Mouse (Mus musculus) heart, postnatal 36 days (tissue): ENCODE results near the gene Gstt4. TPM values are rescaled to one million over a fixed set of nuclear protein-coding genes. Genes with fewer than 3 reads are reported as not detected.
A peak's percentile ranks its signal among the peaks of the same experiment; 100 is the strongest.

Experiments used
- DNase-seq, 2 experiments: peaks; one replicate each; pipeline ENCODE4 v3.0.0; 2021 to 2022
- intact Hi-C: fragments of 180-260 bp; cut with DNase I; formaldehyde crosslinking; loops from one replicate; pipeline ENCODE4 v1.15.1; 2025
- total RNA-seq, 2 experiments: library from RNA; stranded (reverse); gene quantifications; 2 replicates each; pipeline ENCODE4 v1.2.3; 2021

Gene Gstt4
- total RNA-seq, 2 experiments from 2014 or later: not detected

DNA sequence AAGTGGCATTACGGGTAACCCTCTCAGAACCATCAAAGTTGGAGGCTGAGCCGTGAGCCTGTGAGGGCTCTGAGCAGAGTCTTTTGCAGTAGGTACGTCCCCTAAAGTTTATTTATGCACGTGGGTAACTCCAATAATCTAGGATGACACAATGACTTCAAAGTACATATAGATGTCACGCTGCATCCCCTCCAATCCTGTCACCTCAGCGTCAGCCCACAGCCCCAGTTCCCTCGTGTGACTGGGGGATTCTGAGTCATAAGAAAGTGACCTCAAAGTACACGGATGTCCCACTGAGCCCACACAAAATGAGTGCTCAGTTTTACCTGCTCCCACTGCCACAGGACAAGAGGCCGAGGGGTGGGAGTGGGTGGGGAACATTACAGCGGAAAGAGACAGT is 16.7 kb upstream of the Gstt4 start:
- no peak for DNase-seq
- intact Hi-C loops: loop anchor here (5.0 kb wide), 1 partner anchor 252 kb away; the partner anchor contains the start of gene Ggt5

DNA sequence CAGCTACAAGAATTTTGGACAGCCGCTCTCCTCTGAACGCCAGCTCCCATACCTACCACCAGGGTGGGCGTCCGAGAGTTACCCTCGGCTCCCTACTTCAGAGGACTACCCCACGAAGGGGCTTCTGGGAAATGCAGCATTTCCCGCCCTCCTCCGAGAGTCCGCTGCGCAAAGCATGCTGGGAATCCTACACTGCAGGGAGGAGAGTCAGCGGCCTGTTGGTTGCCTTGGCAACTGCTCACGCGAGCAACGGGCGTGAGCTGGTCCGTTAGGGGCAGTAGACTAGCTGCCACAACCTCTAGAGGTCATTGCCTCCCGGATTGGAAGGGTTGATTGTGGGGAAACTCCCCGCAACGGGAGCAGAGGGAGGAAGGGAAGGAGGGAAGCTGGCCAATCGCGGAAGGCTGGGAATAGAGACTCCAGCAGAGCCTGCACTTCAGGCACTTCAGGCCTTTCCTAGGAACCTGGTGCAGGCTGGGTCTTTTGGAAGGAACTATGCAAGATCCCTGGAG is 15.0 kb upstream of the Gstt4 start, which contains the start of gene Gstt2:
Gene Gstt2, minus strand, starts transcription at position 177 of the 512 bp plus-strand sequence.
- peak; percentile 90 to 92 for DNase-seq
- intact Hi-C loops: loop anchor here (5.0 kb wide), 1 partner anchor 250 kb away; the partner anchor contains the start of gene Ggt5

GRCm38 (mm10) chr10:75835761-75836531 is 13.6 kb upstream of the Gstt4 start:
- intact Hi-C loops: loop anchor here (5.0 kb wide), 1 partner anchor 249 kb away; the partner anchor contains the start of gene Ggt5
- DNase-seq: no peak

DNA sequence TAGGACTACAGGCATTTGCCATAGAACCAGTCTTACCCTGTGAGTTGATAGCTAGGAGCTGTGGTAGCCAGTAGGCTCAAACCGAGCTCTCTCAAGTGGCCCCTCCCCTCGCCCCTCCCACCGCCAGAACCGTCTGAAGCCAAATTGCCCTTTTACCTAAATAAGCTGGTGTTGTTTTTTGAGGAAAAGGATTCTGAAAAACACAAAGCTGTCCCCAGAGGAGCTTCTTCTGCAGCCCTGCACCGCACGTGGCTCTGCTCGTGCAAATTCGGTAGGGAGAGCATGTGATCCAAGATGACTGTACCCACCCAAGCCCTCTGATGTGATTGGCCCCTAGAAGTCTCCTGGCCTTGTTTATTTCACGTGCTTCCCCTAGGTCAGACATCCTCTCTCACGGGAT is 13.0 kb upstream of the Gstt4 start:
- DNase-seq: peak; percentile 61 to 69
- intact Hi-C loops: loop anchor here (5.0 kb wide), 1 partner anchor 248 kb away; the partner anchor contains the start of gene Ggt5

- intact Hi-C loops: loop anchor here (5.0 kb wide), 2 partner anchors 72 to 247 kb away; partner anchors contain the start of genes Cabin1 and Ggt5
- DNase-seq: no peak
Observed at GRCm38 (mm10) chr10:75834721-75835120, 12.4 kb upstream of the Gstt4 start.

DNA sequence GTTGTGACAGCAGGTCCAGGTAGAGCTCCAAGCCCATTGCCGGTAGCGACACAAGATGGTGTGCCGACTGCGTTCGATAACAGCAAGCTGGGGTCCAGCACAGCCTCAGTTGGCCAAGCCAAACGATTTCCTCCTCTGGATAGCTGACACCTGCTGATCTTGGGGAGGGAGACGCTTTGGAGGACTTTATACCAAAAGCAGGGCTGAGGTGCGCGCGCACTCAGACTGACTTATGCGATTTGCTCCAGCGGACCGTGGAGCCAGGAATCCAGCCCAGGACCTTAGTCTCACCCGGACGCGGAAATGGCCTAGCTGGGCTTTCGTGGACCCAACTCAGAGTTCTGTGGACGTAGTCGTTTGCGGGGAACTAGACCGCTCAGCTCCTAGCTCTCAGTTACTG is 11.9 kb upstream of the Gstt4 start:
- intact Hi-C loops: loop anchor here (5.0 kb wide), 1 partner anchor 72 kb away; the partner anchor contains the start of gene Cabin1
- DNase-seq: peak; percentile 80 to 81

- DNase-seq: peak; percentile 34 to 38
- intact Hi-C loops: loop anchor here (2.0 to 5.0 kb wide), 2 partner anchors 37 to 71 kb away; partner anchors contain the start of gene Cabin1
Observed at GRCm38 (mm10) chr10:75833456-75834080, 11.2 kb upstream of the Gstt4 start.

GRCm38 (mm10) chr10:75832272-75832895 is 10.0 kb upstream of the Gstt4 start:
- intact Hi-C loops: loop anchor here (1.0 to 5.0 kb wide), 3 partner anchors 36 to 88 kb away; partner anchors contain the start of gene Cabin1
- DNase-seq: peak; percentile 67 to 72

DNA sequence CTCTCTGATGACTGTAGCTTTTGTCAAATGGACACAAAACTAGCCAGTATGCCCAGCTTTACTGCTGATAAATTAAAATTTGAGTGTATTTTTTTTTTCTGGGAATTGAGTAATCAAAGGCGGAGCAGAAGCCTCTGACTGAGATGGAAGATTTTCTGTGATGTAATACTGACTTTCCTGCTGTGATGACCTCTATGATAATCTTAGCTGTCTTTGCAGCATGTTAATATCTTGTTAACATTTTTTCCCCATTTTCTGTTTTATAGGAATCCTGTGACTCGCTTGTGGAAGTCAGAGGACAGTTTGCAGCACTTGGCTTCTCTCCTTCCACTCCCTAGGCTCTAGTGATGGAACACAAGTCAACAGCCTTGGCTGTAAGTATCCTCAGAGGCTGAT is 7.9 kb upstream of the Gstt4 start:
- no peak for DNase-seq
- intact Hi-C loops: loop anchor here (5.0 kb wide), 1 partner anchor 68 kb away; the partner anchor contains the start of gene Cabin1

DNA sequence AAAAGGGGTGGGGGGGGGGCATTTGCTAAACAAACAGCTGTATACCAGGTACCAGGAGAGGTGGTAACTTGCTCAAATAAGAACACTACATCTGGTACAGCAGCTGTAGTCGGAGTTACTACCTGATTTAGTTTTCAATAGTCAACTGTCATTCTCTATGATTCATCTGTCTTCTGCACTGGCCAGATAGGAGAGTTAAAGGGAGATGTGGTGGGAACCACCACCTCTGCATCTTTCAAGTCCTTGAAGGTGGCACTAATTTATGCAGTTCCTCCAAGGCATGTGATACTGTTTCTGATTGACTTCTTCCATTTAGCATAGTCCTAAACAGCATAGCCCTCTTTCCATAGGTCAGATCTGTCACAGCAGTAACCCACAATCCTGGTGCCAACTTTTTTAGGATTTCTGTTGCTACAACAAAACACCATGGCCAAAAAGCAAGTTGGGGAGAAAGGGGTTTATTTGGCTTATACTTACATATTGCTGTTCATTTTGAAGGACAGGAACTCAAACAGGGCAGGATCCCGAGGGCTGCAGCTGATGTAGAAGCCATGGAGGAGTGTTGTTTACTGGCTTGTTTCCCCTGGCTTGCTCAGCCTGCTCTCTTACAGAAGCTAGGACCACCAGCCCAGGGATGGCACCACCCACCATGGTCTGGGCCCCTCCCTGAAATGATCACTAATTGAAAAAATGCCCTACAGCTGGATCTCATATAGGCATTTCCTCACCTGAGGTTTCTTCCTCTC is 7.4 kb upstream of the Gstt4 start:
- intact Hi-C loops: loop anchor here (5.0 kb wide), 1 partner anchor 67 kb away; the partner anchor contains the start of gene Cabin1
- DNase-seq: no peak

DNA sequence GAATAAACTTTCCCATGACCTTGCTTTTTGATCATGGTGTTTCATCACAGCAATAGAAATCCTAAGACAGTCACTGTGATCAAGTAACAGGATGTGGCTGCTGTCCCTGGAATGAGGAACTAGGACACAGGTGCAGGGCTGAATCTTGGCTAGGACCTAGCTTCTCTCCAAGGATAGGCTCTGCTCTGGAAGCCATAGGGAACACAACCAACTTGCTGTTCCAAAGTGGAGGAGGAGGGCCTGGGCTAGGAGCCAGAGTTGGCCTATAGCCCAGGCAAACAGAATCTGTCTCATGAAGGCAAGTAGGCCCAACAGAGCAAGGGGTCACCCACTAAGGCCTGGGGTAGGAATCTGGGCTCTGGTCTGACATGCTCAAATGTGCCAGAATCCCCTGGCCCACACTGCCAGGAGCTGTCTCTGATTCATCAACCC is 6.2 kb upstream of the Gstt4 start:
- peak; percentile 54 to 63 for DNase-seq
- intact Hi-C loops: no loop called here

- DNase-seq: peak; percentile 27 to 36
- intact Hi-C loops: no loop called here
Observed at GRCm38 (mm10) chr10:75827668-75828360, 5.5 kb upstream of the Gstt4 start.

GRCm38 (mm10) chr10:75824530-75824929 is 2.2 kb upstream of the Gstt4 start:
- no peak for DNase-seq

GRCm38 (mm10) chr10:75823782-75824181 is 1.4 kb upstream of the Gstt4 start:
- intact Hi-C loops: no loop called here

More at GRCm38 (mm10) chr10:75824530-75824929, 2.2 kb upstream of the Gstt4 start:
- intact Hi-C loops: no loop called here

GRCm38 (mm10) chr10:75819882-75820281 is 2.5 kb downstream of the Gstt4 start:
- no peak for DNase-seq
- intact Hi-C loops: no loop called here

More at GRCm38 (mm10) chr10:75823782-75824181, 1.4 kb upstream of the Gstt4 start:
- no peak for DNase-seq

GRCm38 (mm10) chr10:75818641-75819040 is 3.7 kb downstream of the Gstt4 start:
- intact Hi-C loops: no loop called here
- no peak for DNase-seq

DNA sequence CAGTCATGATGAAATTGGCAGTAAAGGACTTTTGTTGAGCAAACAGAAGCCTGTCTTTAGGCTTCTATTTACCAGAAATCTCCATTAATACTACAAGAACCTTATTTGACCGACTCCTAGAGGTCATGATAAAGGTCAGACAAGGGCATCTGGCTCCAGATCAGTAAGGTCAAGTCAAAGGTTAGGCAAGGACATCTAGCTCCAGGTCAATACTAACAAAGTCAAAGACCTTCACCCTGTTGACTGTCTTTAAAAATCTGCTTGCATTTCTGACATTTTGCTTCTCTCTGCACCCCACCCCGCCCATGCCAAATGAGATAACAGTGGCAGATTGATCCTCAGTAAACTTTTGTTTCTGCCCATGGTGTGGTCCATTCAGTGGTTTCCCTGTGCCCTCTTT is 18.1 kb downstream of the Gstt4 start:
- no peak for DNase-seq
- intact Hi-C loops: no loop called here

- DNase-seq: peak; percentile 71 to 78
- intact Hi-C loops: no loop called here
Observed at GRCm38 (mm10) chr10:75798176-75798696, 24.1 kb downstream of the Gstt4 start, which contains the start of gene Gstt1. Gene Gstt1, minus strand, starts transcription at chr10:75798584.
